Mouse (Mus musculus): ENCODE results near the gene Zfp341. TPM values are rescaled to one million over a fixed set of nuclear protein-coding genes. Genes with fewer than 3 reads are reported as not detected.

Zfp341 gene
- polyA plus RNA-seq, 1 experiment, result 3.4 TPM

DNA sequence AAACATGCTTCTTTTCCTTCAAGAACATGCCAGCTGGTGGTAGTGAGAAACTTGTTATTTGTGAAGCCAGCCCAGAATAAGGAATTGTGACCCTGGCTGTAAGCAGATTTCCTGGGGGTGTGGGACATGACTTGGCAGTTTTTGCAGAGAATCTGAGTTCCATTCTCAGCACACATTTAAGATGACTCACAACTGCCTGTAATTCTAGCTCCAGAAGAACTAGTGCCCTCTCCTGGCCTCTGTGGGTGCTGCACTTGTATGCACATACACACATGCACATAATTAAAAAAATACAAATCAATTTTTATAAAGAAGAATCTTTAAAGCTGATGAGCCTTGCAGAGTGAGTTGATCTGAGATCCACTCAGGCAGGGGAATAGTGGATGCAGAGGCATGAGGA, 11.0 kb downstream of the Zfp341 start:
- Histone ChIP-seq H3K27me3 (ENCODE audit: control insufficient read depth, insufficient read depth, insufficient read length) (no peaks in the 10 kb centered on the region), H3K79me2 (ENCODE audit: control insufficient read depth, insufficient read depth) (no peaks in the 10 kb centered on the region), H3K4me2 (ENCODE audit: low read depth) (no peak overlapping the region), H3ac (ENCODE audit: control insufficient read depth, insufficient read length) (no peak overlapping the region), H3K4me3 (no peak overlapping the region), H3K36me3 (ENCODE audit: control insufficient read depth, insufficient read depth) (peaks cover 7% of the 10 kb centered on the region)
- TF ChIP-seq CEBPB (IDR thresholded peaks at IDR 0.05; ENCODE audit: insufficient read depth, poor library complexity, severe bottlenecking) (no peak), POLR2A (IDR thresholded peaks at IDR 0.05; ENCODE audit: insufficient read length, low read depth) (no peak), REST (IDR thresholded peaks at IDR 0.05; ENCODE audit: insufficient read depth, insufficient read length) (no peak), MAX (IDR thresholded peaks at IDR 0.05; ENCODE audit: low read depth) (no peak), SRF (IDR thresholded peaks at IDR 0.05; ENCODE audit: control insufficient read depth, insufficient read length, low read depth) (no peak), TCF3 (IDR thresholded peaks at IDR 0.05; ENCODE audit: insufficient read length, low read depth) (no peak), MYOG (IDR thresholded peaks at IDR 0.05; ENCODE audit: control insufficient read depth in 1 of 3, insufficient read depth in 1 of 3, insufficient read length in 2 of 3, low read depth in 2 of 3) (no peak), TCF12 (IDR thresholded peaks at IDR 0.05; ENCODE audit: insufficient read depth, poor library complexity, severe bottlenecking) (no peak), USF1 (IDR thresholded peaks at IDR 0.05; ENCODE audit: low read depth) (no peak), POLR2AphosphoS2 (IDR thresholded peaks at IDR 0.05; ENCODE audit: insufficient read length, low read depth) (no peak), MYOD1 (IDR thresholded peaks at IDR 0.05; ENCODE audit: control insufficient read depth in 1 of 3, insufficient read length in 2 of 3, low read depth in 2 of 3) (no peak), E2F4 (IDR thresholded peaks at IDR 0.05; ENCODE audit: insufficient read depth) (no peak)

- TF ChIP-seq POLR2A (IDR thresholded peaks at IDR 0.05; ENCODE audit: insufficient read length, low read depth) (no peak), CEBPB (IDR thresholded peaks at IDR 0.05; ENCODE audit: insufficient read depth, poor library complexity, severe bottlenecking) (no peak), TCF3 (IDR thresholded peaks at IDR 0.05; ENCODE audit: insufficient read length, low read depth) (no peak), MYOD1 (IDR thresholded peaks at IDR 0.05; ENCODE audit: control insufficient read depth in 1 of 3, insufficient read length in 2 of 3, low read depth in 2 of 3) (no peak), MYOG (IDR thresholded peaks at IDR 0.05; ENCODE audit: control insufficient read depth in 1 of 3, insufficient read depth in 1 of 3, insufficient read length in 2 of 3, low read depth in 2 of 3) (no peak), TCF12 (IDR thresholded peaks at IDR 0.05; ENCODE audit: insufficient read depth, poor library complexity, severe bottlenecking) (no peak), USF1 (IDR thresholded peaks at IDR 0.05; ENCODE audit: low read depth) (no peak), REST (IDR thresholded peaks at IDR 0.05; ENCODE audit: insufficient read depth, insufficient read length) (no peak), SRF (IDR thresholded peaks at IDR 0.05; ENCODE audit: control insufficient read depth, insufficient read length, low read depth) (no peak), MAX (IDR thresholded peaks at IDR 0.05; ENCODE audit: low read depth) (no peak), E2F4 (IDR thresholded peaks at IDR 0.05; ENCODE audit: insufficient read depth) (no peak), POLR2AphosphoS2 (IDR thresholded peaks at IDR 0.05; ENCODE audit: insufficient read length, low read depth) (no peak)
- Histone ChIP-seq H3K4me3 (no peak overlapping the region), H3K4me2 (ENCODE audit: low read depth) (no peak overlapping the region), H3K36me3 (ENCODE audit: control insufficient read depth, insufficient read depth) (peaks cover 6% of the 10 kb centered on the region), H3ac (ENCODE audit: control insufficient read depth, insufficient read length) (no peak overlapping the region), H3K27me3 (ENCODE audit: control insufficient read depth, insufficient read depth, insufficient read length) (no peaks in the 10 kb centered on the region), H3K79me2 (ENCODE audit: control insufficient read depth, insufficient read depth) (no peaks in the 10 kb centered on the region)
Measured at GRCm38 (mm10) chr2:154630531-154630930, 17.4 kb downstream of the Zfp341 start.

GRCm38 (mm10) chr2:154632203-154632780, 19.2 kb downstream of the Zfp341 start:
- no peaks in the 10 kb centered on the region for H3K79me2 ChIP-seq (ENCODE audit: control insufficient read depth, insufficient read depth)
- no peak overlapping the region for H3K4me3 ChIP-seq
- H3K4me2 ChIP-seq (ENCODE audit: low read depth), result no peak overlapping the region
- no peak for TF ChIP-seq E2F4 (IDR thresholded peaks at IDR 0.05; ENCODE audit: insufficient read depth)
- TF ChIP-seq USF1 (IDR thresholded peaks at IDR 0.05; ENCODE audit: low read depth), result no peak
- TF ChIP-seq CEBPB (IDR thresholded peaks at IDR 0.05; ENCODE audit: insufficient read depth, poor library complexity, severe bottlenecking), result no peak
- TF ChIP-seq SRF (IDR thresholded peaks at IDR 0.05; ENCODE audit: control insufficient read depth, insufficient read length, low read depth), result no peak
- TF ChIP-seq TCF3 (IDR thresholded peaks at IDR 0.05; ENCODE audit: insufficient read length, low read depth), result no peak
- TF ChIP-seq TCF12 (IDR thresholded peaks at IDR 0.05; ENCODE audit: insufficient read depth, poor library complexity, severe bottlenecking), result no peak
- TF ChIP-seq MAX (IDR thresholded peaks at IDR 0.05; ENCODE audit: low read depth), result no peak
- TF ChIP-seq REST (IDR thresholded peaks at IDR 0.05; ENCODE audit: insufficient read depth, insufficient read length), result no peak
- TF ChIP-seq MYOG (IDR thresholded peaks at IDR 0.05; ENCODE audit: control insufficient read depth in 1 of 3, insufficient read depth in 1 of 3, insufficient read length in 2 of 3, low read depth in 2 of 3), result no peak
- peaks cover 6% of the 10 kb centered on the region for H3K36me3 ChIP-seq (ENCODE audit: control insufficient read depth, insufficient read depth)
- no peaks in the 10 kb centered on the region for H3K27me3 ChIP-seq (ENCODE audit: control insufficient read depth, insufficient read depth, insufficient read length)
- no peak overlapping the region for H3ac ChIP-seq (ENCODE audit: control insufficient read depth, insufficient read length)

GRCm38 (mm10) chr2:154633039-154633742, 20.1 kb downstream of the Zfp341 start:
- Histone ChIP-seq H3K27me3 (ENCODE audit: control insufficient read depth, insufficient read depth, insufficient read length) (no peaks in the 10 kb centered on the region), H3K79me2 (ENCODE audit: control insufficient read depth, insufficient read depth) (no peaks in the 10 kb centered on the region), H3K36me3 (ENCODE audit: control insufficient read depth, insufficient read depth) (peaks cover 7% of the 10 kb centered on the region), H3K4me2 (ENCODE audit: low read depth) (no peak overlapping the region), H3K4me3 (no peak overlapping the region), H3ac (ENCODE audit: control insufficient read depth, insufficient read length) (no peak overlapping the region)
- no peak for TF ChIP-seq SRF (IDR thresholded peaks at IDR 0.05; ENCODE audit: control insufficient read depth, insufficient read length, low read depth)
- TF ChIP-seq MYOG (IDR thresholded peaks at IDR 0.05; ENCODE audit: control insufficient read depth in 1 of 3, insufficient read depth in 1 of 3, insufficient read length in 2 of 3, low read depth in 2 of 3), result no peak
- no peak for TF ChIP-seq TCF3 (IDR thresholded peaks at IDR 0.05; ENCODE audit: insufficient read length, low read depth)
- no peak for TF ChIP-seq TCF12 (IDR thresholded peaks at IDR 0.05; ENCODE audit: insufficient read depth, poor library complexity, severe bottlenecking)
- no peak for TF ChIP-seq MYOD1 (IDR thresholded peaks at IDR 0.05; ENCODE audit: control insufficient read depth in 1 of 3, insufficient read length in 2 of 3, low read depth in 2 of 3)

All from myocyte (in vitro differentiated cells).